ENCODE assay signal across 19 mouse cellular contexts in genomic region chr5:12154551-12155091, GRCm38 (mm10).
"Had no signal": no experiment of that assay in that cellular context is flagged by ENCODE, and none has a peak within 500 bp of the region (broad histone marks: within the 10 kb centered on the region; RNA-seq: fewer than 3 reads in every experiment).

No protein-coding gene starts in this region.

- H3K27me3 ChIP-seq: midbrain, embryonic 12.5 days; neural tube, embryonic 13.5 days; neural tube, embryonic 15.5 days had no signal

- H3K27ac ChIP-seq: liver, embryonic 14.5 days; midbrain, embryonic 10.5 days; midbrain, embryonic 12.5 days; neural tube, embryonic 13.5 days; neural tube, embryonic 15.5 days had no signal

- H3K9me3 ChIP-seq: midbrain, embryonic 10.5 days; midbrain, embryonic 12.5 days; neural tube, embryonic 13.5 days; neural tube, embryonic 15.5 days had no signal

- H3K9ac ChIP-seq: liver, embryonic 14.5 days; midbrain, embryonic 12.5 days; neural tube, embryonic 13.5 days; neural tube, embryonic 15.5 days had no signal

- H3K4me2 ChIP-seq: midbrain, embryonic 12.5 days; neural tube, embryonic 13.5 days; neural tube, embryonic 15.5 days had no signal

- H3K4me3 ChIP-seq: midbrain, embryonic 10.5 days; midbrain, embryonic 12.5 days; myocyte; neural tube, embryonic 13.5 days; neural tube, embryonic 15.5 days had no signal

- ATAC-seq: midbrain, embryonic 16.5 days had no signal

- DNase-seq: lung, adult 18-20 months; lung, postnatal 14 days; lung, postnatal 4 days; midbrain, embryonic 14.5 days; retina, postnatal 1 day; right cerebral cortex, adult 18-20 months; right cerebral cortex, postnatal 25 days; right cerebral cortex, postnatal 4 days; spleen, adult 18-20 months; thymus, adult 18-20 months; thymus, postnatal 14 days; thymus, postnatal 36 days had no signal

- H3K36me3 ChIP-seq: midbrain, embryonic 10.5 days; midbrain, embryonic 12.5 days; neural tube, embryonic 13.5 days; neural tube, embryonic 15.5 days had no signal

- H3K4me1 ChIP-seq: midbrain, embryonic 10.5 days; midbrain, embryonic 12.5 days; neural tube, embryonic 13.5 days; neural tube, embryonic 15.5 days had no signal
